Mouse (Mus musculus): ENCODE results near the gene Orc3. TPM values are rescaled to one million over a fixed set of nuclear protein-coding genes. Genes with fewer than 3 reads are reported as not detected.
A peak's percentile ranks its signal among the peaks of the same experiment; 100 is the strongest.

The Orc3 gene
- polyA plus RNA-seq (2012; rRNA removed): 32.8 and 34.8 TPM in 2 replicates

GRCm38 (mm10) chr4:34614630-34615094 is at the start of gene Orc3, which contains the start of gene Rars2:
Orc3 (minus strand) TSS chr4:34614944.
Rars2 (plus strand) TSS chr4:34614957.
- TF ChIP-seq CTCF (IDR thresholded peaks at IDR 0.05; ENCODE audit: extremely low read depth, insufficient read depth, low read length): no peak
- TF ChIP-seq POLR2A (IDR thresholded peaks at IDR 0.05; ENCODE audit: extremely low read depth, insufficient read depth, low read length): peak; percentile 92
- H3K4me3 ChIP-seq (ENCODE audit: insufficient read depth, low read length): peak within 1 kb of the TSS; percentile 80
- H3K27ac ChIP-seq (ENCODE audit: insufficient read depth, low read length): peak within 1 kb of the TSS; percentile 87
- peaks cover 3% of the 10 kb centered on the region for H3K4me1 ChIP-seq (ENCODE audit: control insufficient read depth, insufficient read depth, low read length)

- no peak overlapping the region for H3K4me3 ChIP-seq (ENCODE audit: insufficient read depth, low read length)
- no peaks in the 10 kb centered on the region for H3K4me1 ChIP-seq (ENCODE audit: control insufficient read depth, insufficient read depth, low read length)
- TF ChIP-seq POLR2A (IDR thresholded peaks at IDR 0.05; ENCODE audit: extremely low read depth, insufficient read depth, low read length) (peak; percentile 25; the same call in 1 of the 2 replicates), CTCF (IDR thresholded peaks at IDR 0.05; ENCODE audit: extremely low read depth, insufficient read depth, low read length) (no peak)
- peak overlapping the region; percentile 3 for H3K27ac ChIP-seq (ENCODE audit: insufficient read depth, low read length)
Observed at GRCm38 (mm10) chr4:34661927-34662326, 47.2 kb upstream of the Orc3 start.

DNA sequence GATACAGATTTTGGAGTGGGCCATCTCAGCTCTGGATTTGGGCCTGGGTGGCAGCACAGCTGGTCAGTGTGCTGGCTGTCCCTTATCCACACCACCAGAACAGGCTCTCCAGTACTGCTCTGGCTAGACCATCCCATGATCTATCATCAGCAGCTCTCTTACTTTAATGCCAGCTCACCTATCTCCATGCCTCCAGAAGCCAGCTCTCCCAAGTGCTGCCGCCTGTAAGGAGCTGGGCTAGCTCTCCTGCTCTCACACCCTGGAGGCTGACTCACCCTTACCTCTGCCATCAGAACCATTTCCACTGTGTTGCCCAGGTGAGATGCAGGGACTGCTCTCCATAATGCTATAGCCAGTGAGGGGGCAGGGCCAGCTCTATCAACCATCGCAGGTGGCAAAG is 46.8 kb upstream of the Orc3 start:
- Histone ChIP-seq H3K4me1 (ENCODE audit: control insufficient read depth, insufficient read depth, low read length) (no peaks in the 10 kb centered on the region), H3K27ac (ENCODE audit: insufficient read depth, low read length) (peak overlapping the region; percentile 3), H3K4me3 (ENCODE audit: insufficient read depth, low read length) (no peak overlapping the region)
- TF ChIP-seq CTCF (IDR thresholded peaks at IDR 0.05; ENCODE audit: extremely low read depth, insufficient read depth, low read length): no peak

DNA sequence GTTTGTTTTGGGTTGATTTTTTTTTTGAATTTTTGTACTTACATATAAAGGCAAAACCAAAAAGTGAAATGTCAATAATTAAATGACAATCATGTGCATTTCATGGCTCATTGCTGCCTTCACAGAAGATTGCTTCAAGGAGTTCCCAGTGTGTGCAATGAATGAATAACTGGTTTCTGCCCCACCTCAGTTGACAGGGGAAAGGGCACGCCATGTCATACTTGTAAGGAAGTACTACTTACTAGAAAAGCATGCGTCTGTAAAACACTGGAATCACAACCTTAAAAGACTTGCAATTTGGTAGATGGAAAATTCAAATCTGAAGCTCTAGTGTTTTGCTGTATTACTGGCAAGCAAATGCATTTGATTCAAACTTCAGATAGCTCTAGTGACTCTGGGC is 44.3 kb upstream of the Orc3 start:
- no peak for TF ChIP-seq POLR2A (IDR thresholded peaks at IDR 0.05; ENCODE audit: extremely low read depth, insufficient read depth, low read length)
- TF ChIP-seq CTCF (IDR thresholded peaks at IDR 0.05; ENCODE audit: extremely low read depth, insufficient read depth, low read length): no peak
- Histone ChIP-seq H3K4me1 (ENCODE audit: control insufficient read depth, insufficient read depth, low read length) (no peaks in the 10 kb centered on the region), H3K4me3 (ENCODE audit: insufficient read depth, low read length) (no peak overlapping the region), H3K27ac (ENCODE audit: insufficient read depth, low read length) (no peak overlapping the region)

GRCm38 (mm10) chr4:34656101-34656500 is 41.4 kb upstream of the Orc3 start:
- no peaks in the 10 kb centered on the region for H3K4me1 ChIP-seq (ENCODE audit: control insufficient read depth, insufficient read depth, low read length)
- H3K4me3 ChIP-seq (ENCODE audit: insufficient read depth, low read length): no peak overlapping the region
- no peak for TF ChIP-seq POLR2A (IDR thresholded peaks at IDR 0.05; ENCODE audit: extremely low read depth, insufficient read depth, low read length)
- TF ChIP-seq CTCF (IDR thresholded peaks at IDR 0.05; ENCODE audit: extremely low read depth, insufficient read depth, low read length): no peak
- no peak overlapping the region for H3K27ac ChIP-seq (ENCODE audit: insufficient read depth, low read length)

DNA sequence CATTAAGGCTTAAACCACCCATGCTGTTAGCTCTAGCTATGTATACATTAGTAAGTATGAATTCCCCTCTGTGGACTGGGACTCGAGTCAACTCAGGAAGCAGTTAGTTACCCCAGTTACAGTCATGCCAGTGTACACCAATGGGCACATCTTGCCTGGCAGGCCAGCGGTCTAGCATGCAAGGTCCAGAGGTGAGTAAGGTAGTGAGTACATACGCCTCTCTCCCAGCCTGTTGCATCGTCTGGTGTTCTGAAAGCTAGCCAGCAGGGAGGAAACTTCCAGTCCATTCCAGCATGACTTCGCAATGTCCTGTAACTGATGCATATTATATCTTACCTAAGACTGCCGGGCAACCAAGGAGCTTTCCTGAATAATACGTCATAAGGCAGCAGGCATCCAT is 38.4 kb upstream of the Orc3 start:
- TF ChIP-seq POLR2A (IDR thresholded peaks at IDR 0.05; ENCODE audit: extremely low read depth, insufficient read depth, low read length) (no peak), CTCF (IDR thresholded peaks at IDR 0.05; ENCODE audit: extremely low read depth, insufficient read depth, low read length) (no peak)
- H3K4me3 ChIP-seq (ENCODE audit: insufficient read depth, low read length): no peak overlapping the region
- H3K4me1 ChIP-seq (ENCODE audit: control insufficient read depth, insufficient read depth, low read length): no peaks in the 10 kb centered on the region
- H3K27ac ChIP-seq (ENCODE audit: insufficient read depth, low read length): no peak overlapping the region

GRCm38 (mm10) chr4:34644779-34645178 is 30.0 kb upstream of the Orc3 start:
- Histone ChIP-seq H3K4me3 (ENCODE audit: insufficient read depth, low read length) (no peak overlapping the region), H3K27ac (ENCODE audit: insufficient read depth, low read length) (no peak overlapping the region)
- TF ChIP-seq POLR2A (IDR thresholded peaks at IDR 0.05; ENCODE audit: extremely low read depth, insufficient read depth, low read length) (no peak), CTCF (IDR thresholded peaks at IDR 0.05; ENCODE audit: extremely low read depth, insufficient read depth, low read length) (no peak)

DNA sequence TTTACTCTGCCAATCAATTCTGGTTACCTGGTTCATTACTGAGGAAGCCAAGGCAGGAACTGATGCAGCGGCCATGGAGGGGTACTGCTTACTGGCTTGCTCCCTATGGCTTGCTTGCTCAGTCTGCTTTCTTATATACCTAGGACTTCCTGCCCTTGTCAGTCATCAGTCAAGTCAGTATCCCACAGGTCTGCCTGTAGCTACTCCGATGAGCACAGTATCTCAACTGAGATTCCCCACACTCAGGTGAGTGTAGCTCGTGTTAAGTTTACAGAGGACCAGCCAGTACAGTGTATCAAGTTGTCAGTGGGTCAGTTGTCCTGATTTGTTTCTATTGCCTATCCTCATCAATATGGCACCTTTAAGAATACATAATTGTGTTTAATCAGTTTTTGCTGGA is 26.0 kb upstream of the Orc3 start:
- H3K27ac ChIP-seq (ENCODE audit: insufficient read depth, low read length): no peak overlapping the region
- no peak overlapping the region for H3K4me3 ChIP-seq (ENCODE audit: insufficient read depth, low read length)
- no peaks in the 10 kb centered on the region for H3K4me1 ChIP-seq (ENCODE audit: control insufficient read depth, insufficient read depth, low read length)
- no peak for TF ChIP-seq CTCF (IDR thresholded peaks at IDR 0.05; ENCODE audit: extremely low read depth, insufficient read depth, low read length)
- no peak for TF ChIP-seq POLR2A (IDR thresholded peaks at IDR 0.05; ENCODE audit: extremely low read depth, insufficient read depth, low read length)

More at GRCm38 (mm10) chr4:34644779-34645178, 30.0 kb upstream of the Orc3 start:
- no peaks in the 10 kb centered on the region for H3K4me1 ChIP-seq (ENCODE audit: control insufficient read depth, insufficient read depth, low read length)

- Histone ChIP-seq H3K4me3 (ENCODE audit: insufficient read depth, low read length) (no peak overlapping the region), H3K27ac (ENCODE audit: insufficient read depth, low read length) (no peak overlapping the region), H3K4me1 (ENCODE audit: control insufficient read depth, insufficient read depth, low read length) (no peaks in the 10 kb centered on the region)
- TF ChIP-seq CTCF (IDR thresholded peaks at IDR 0.05; ENCODE audit: extremely low read depth, insufficient read depth, low read length) (no peak), POLR2A (IDR thresholded peaks at IDR 0.05; ENCODE audit: extremely low read depth, insufficient read depth, low read length) (no peak)
Observed at GRCm38 (mm10) chr4:34639745-34640364, 25.1 kb upstream of the Orc3 start.

- Histone ChIP-seq H3K4me1 (ENCODE audit: control insufficient read depth, insufficient read depth, low read length) (no peaks in the 10 kb centered on the region), H3K4me3 (ENCODE audit: insufficient read depth, low read length) (no peak overlapping the region), H3K27ac (ENCODE audit: insufficient read depth, low read length) (no peak overlapping the region)
- TF ChIP-seq CTCF (IDR thresholded peaks at IDR 0.05; ENCODE audit: extremely low read depth, insufficient read depth, low read length) (no peak), POLR2A (IDR thresholded peaks at IDR 0.05; ENCODE audit: extremely low read depth, insufficient read depth, low read length) (no peak)
Observed at GRCm38 (mm10) chr4:34637851-34638250, 23.1 kb upstream of the Orc3 start.
